Mouse (Mus musculus): ENCODE measurements at regions not wholly inside any gene's neighbourhood (a gene's known extent, or its start where the extent isn't known, plus 50 kb on each side); places are given as distances from the start of the nearest gene placed in this dataset.

GRCm38 (mm10) chr6:41188910-41189309 is 113.2 kb upstream of the Try4 start:
- no peak for TF ChIP-seq CTCF (IDR thresholded peaks at IDR 0.05; ENCODE audit: extremely low read depth, insufficient read depth, low read length)
- no peak for TF ChIP-seq POLR2A (IDR thresholded peaks at IDR 0.05; ENCODE audit: extremely low read depth, insufficient read depth, low read length)

Data from cortical plate, adult 2 months (tissue).